Mouse (Mus musculus): ENCODE measurements around the gene Zc3h14.

- TF ChIP-seq ETS1 (conservative IDR thresholded peaks at IDR 0.05; ENCODE audit: low read depth, low read length) (no peak), POLR2A (IDR thresholded peaks at IDR 0.05; ENCODE audit: low read depth, low read length) (no peak), CTCF (conservative IDR thresholded peaks at IDR 0.05 in 1 of 2, IDR thresholded peaks at IDR 0.05 in 1 of 2; ENCODE audit: low read depth in 2 of 2, low read length in 2 of 2) (no peak), SMC3 (IDR thresholded peaks at IDR 0.05; ENCODE audit: low read depth, low read length) (no peak), EP300 (IDR thresholded peaks at IDR 0.05; ENCODE audit: low read length) (no peak)
Measured at GRCm38 (mm10) chr12:98721030-98721429, 25.7 kb upstream of the Zc3h14 start.
